Mouse (Mus musculus) testis, postnatal 14 days (tissue): Measurements from ENCODE around the gene Xrcc1.
"Not testable (repeated sequence)": the region's sequence is repeated elsewhere in the genome, so short reads cannot be mapped to it uniquely, and the experiment has no call there.

Experiments used
- DNase-seq: peaks from one replicate; pipeline ENCODE4 v3.0.0; 2021; ENCODE audit warnings: low spot score

Gene Xrcc1

DNA sequence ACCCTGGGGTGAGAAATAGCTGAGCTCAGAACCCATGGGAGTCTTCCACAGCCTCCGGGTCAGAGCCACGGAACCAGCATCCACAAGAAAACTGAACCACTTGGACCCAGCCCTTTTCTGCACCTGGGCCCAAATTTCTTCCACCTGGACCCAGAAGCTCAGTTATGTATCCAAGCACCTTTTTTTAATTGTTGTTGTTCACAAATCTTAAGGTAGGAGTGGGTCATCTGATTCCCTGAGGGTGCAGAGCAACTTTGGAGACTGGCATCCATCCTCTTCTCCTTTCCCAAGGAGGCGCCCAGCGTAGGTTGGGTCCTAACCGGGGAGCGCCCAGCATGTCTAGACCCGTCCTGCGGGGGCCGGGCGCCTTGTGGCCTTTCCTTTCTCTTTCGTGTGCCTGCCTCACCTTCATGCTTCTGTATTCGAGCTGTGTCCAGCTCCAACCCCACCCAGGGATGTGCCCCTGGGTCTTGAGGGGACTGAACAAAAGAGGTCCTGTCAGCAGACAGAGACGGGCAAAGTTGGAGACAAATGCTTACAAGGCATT is at the start of gene Xrcc1, which contains the start of gene Pinlyp:
Xrcc1 (plus strand) TSS at position 222 of the 547 bp plus-strand sequence.
Pinlyp (minus strand) TSS at position 51 of the 547 bp plus-strand sequence.
- DNase-seq: no peak

DNA sequence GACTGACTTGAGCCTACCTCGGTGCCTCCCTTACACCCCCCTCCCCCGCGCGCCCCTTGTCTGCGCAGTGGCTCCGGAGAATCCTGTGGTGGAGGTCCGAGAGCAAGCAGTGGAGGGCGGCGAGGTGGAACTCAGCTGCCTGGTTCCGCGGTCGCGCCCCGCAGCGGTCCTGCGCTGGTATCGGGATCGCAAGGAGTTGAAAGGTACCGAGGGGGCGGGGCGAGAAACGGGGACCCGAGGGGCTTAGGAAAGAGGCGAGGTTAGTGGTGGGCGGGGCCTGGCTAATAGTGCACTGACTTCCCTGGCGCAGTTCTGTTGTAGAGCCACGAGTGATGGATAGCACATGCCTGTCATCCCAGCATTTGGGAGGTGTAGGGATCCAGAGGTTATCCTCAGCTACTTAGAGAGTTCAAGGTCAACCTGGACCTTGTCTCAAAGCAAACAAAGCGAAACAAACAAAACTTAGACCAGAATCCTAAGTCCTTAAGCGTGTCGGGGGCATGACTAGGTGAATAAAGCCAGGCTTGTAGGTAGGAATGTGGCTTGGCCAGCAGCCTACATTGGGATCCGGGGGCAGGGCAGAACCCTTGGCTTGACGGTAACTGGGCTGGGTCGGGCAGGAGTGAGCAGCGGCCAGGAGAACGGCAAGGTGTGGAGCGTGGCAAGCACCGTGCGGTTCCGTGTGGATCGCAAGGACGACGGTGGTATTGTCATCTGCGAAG is 46.1 kb upstream of the Xrcc1 start:
- peak; percentile 35 for DNase-seq

DNA sequence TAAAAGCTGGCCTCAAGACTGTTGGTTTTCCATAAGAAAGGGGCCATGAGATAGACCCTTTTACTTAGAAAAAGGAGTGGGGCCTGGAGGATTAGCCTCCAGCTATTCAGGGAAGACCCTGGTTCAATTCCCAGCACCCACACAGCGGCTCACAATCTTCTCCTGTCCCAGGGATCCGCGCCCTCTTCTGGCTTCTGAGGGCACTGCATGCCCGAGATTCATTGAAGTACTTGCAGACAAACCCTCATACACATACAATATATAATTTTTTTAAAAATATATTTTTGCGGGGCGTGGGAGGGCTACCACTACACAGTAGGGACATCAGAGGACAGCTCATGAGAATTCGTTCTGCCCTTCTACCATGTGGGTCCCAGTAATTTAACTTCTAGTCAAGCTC is 45.2 kb upstream of the Xrcc1 start:
- peak; percentile 41 for DNase-seq

DNA sequence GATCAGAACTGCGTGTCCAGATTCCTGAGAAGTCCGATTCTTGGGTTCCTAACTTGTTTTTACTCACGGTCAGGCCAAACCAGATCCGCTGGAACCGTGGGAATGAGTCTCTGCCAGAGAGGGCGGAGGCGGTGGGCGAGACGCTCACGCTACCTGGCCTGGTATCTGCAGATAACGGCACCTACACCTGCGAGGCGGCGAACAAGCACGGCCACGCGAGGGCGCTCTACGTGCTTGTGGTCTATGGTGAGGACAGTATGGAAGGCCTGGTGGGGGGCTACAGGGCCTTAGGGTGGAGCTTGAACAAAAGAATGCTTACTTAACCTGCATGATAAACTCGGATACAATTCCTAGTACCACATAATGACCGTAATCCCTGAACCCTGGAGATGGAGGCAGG is 44.6 kb upstream of the Xrcc1 start:
- peak; percentile 70 for DNase-seq

DNA sequence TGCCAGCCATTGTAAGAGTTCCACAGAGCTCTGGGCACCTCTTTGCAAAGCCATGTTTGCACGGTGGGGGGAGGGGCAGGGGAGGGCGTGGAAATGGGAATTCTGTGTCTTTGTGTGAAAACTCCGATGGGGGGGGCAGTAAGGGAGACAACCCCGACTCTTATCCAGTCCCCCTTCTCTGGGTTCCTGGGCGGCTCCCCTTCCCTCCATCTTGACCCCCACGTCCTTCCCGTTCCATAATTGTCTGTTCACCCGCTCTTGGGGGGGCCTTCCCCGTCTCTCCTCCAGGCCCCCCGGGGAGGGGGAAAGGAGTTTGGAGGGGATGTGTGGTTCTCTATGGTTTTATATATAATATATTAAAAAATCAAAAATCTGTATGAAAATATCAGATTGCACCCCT is 42.1 kb upstream of the Xrcc1 start:
- DNase-seq: no peak

DNA sequence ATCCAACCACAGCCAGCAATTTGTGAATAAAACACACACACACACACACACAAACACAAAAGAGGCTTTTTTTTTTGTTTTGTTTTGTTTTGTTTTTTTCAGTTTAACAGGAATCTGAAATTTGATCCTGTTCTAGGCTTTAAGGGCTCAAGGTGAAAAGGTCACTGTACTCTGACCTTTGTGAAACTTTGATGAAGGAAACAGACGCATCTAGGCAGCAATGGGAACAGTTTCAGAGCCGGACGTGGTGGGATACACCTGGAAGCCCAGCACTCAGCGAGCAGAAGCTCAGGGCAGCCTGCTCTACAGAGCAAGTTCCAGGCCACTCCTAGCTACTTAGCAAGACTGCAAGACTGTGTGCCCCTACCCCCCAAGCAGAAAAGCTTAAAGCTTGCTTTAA is 41.2 kb upstream of the Xrcc1 start:
- DNase-seq: no peak

DNA sequence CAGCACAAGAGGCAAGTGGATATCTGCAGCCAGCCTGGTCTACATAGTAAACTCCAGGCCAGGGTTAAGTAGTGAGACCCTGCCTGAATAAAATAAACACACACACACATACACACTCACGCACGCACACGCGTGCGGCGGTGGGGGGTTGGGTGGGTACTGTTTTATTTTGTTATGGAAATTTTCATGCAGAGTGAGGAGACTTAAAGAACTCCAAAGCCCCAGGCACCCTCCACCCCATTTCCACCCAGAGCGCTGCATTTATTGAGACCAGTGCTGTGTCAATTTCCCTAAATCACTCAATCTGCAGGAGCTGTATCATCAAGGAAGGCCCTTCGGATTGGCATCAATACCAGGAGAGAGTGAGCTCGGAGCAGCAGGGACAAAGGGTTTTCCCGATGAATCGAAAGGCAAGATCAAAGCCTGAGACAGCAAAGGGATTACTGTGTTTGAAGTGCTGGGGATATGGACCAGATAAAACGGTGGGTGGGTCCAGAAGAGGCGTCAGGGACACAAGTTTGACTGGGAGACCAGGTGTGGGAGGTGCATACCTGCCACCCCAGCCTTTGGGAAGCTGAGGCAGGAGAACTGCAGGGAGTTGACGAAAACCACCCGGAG is 40.5 kb upstream of the Xrcc1 start:
- no peak for DNase-seq

DNA sequence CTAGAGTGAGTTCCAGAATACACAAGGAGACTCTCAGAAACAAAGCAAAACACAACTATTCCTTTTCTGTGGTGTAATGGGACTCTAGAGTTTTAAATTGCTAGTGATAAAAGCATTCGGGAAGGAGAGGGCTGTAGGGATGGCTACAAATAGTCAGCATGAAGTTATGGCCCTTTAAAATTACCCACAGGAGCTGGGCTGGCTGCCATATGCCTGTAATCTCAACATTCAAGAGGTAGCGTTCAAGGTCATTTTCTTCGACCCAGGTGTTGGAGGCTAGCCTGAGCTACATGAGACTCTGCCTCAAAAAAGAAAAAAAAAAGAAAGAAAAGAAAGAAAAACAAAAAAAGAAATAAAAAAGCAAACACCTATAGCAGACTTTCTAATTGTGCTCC is 40.0 kb upstream of the Xrcc1 start:
- no peak for DNase-seq

DNA sequence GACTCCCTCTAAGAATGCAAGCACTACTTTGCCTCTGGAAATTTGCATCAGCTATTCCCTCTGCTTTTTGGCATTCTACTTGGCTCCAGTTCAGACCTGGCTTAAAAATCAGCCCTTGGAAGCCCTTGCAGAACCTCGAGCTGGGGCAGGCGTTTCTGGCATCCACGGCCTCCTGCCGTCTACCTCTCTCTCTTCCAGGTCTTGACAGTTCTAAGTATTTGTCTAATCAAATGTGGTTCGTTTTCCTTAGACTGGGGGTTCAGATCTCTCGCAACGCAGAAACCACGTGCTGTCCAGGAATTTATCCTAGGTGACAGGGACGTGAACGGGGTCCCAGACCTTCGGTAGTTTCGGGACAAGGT is 39.6 kb upstream of the Xrcc1 start:
- DNase-seq: peak; percentile 44

DNA sequence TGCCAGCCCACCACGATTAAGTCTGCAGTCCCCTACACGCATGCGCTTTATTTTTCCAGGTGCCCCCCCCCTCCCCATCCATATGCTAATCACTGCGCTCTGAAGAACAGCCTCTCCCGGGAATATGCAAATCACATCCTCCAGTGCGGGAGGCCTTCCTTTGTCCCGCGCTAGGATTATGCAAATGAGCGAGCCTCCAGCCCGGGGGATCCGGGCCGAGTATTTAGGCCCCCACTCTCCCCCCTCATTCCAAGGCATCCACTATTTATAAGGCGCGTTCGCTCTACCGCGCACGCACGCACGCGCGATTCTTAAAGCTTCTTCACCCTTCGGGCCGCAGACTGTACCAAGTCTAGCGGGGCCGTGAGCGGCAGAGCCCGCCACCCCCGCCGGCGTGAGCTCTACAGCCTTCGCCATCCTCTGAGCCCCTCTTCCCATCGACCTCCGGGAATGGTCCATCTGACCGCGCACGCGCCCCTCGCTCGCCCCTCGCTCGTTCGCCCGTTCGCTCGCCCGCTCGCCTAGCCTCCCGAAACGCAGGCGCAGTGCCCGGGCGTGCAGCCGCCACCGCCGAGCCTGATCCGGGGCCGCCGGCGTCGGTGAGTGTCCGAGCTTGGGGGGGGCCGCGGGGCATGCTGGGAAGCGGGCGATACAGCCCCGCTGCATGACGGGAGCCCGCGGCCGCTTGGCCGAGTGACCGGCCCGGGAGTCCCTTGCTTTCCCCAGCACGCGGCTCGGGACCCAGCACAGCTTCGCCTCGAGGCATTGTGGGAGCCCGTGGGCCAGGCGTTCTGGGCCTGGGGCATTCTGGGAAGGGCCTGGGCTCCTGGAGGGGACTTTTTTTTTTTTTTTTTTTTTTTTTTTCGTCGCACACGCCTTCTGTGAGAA is 39.0 kb upstream of the Xrcc1 start, which contains the start of gene Zfp428:
Zfp428 (plus strand) TSS at position 169 of the 888 bp plus-strand sequence.
- DNase-seq: peak; percentile 90

DNA sequence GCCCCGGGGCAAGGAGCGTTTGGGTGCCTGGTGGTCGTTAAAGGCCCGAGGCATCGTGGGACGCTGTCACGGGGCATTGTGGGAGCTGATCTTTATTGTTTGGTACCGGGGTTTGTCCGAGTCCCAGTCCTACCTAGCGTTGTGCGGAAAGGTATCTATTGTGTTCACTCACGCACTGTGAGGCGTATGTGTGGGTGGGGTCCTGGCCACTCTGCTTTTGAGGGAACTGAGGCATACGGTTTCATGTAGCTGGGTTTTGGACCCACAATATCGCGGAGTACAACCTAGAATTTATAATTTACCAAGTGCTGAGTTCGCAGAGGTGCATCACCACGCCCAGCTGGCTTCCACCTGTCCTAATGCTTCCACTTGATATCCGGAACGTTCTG is 38.4 kb upstream of the Xrcc1 start:
- no peak for DNase-seq

DNA sequence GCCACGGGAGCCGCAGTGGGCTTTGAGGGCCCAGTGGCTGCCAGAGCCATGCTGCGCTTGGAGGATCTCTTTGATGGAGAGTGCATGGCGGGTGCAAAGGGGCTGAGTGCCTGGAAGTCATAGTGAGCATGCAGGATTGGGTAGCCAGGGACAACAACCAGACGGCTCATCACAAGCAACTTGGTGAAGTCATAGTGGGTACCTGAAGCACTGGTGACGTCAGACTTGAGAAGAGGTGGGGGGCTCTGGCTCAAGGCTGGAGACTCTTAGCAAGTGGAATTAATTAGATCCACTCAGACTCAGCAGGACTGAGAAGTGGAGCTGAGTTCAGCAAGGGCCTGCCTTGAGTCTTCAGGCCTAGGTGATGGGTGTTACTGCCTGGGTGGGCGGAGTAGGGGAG is 33.7 kb upstream of the Xrcc1 start, which contains the start of gene AC161166.1:
AC161166.1 (minus strand) TSS at position 101 of the 400 bp plus-strand sequence.
- DNase-seq: no peak

DNA sequence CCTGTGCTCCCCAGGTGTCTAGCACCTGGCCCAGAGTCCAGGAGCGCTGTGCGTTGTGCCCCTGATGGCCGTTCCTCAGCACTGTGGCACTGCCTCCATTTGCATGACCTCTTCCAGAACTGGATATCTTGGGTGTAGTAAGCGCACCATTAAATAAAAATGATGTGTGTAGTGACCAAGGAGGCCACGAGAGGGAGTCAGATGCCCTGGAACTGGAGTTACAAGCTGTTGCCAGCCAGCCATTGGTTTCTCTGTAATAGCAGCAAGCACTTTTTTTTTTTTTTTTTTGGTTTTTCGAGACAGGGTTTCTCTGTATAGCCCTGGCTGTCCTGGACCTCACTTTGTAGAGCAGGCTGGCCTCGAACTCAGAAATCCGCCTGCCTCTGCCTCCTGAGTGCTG is 29.8 kb upstream of the Xrcc1 start:
- not testable (repeated sequence) for DNase-seq

DNA sequence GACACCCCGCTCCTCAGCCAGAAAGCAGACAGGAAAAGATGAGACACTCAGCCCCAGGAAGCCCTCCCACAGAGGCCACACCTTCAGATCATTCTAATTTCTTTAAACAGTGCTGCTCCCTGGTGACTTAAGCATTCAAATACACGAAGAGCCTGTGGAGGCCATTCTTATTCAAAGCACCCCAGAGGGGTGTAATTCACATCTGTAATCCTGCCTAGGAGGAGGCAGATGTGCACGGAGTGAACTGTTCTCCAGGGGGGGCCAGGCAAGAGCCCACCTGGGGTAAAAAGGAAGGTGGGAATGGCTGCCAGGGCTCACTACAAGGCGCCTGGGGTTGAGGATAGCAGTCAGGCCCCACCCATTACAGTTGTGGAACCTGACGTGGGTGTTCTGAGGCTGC is 29.0 kb upstream of the Xrcc1 start:
- no peak for DNase-seq

DNA sequence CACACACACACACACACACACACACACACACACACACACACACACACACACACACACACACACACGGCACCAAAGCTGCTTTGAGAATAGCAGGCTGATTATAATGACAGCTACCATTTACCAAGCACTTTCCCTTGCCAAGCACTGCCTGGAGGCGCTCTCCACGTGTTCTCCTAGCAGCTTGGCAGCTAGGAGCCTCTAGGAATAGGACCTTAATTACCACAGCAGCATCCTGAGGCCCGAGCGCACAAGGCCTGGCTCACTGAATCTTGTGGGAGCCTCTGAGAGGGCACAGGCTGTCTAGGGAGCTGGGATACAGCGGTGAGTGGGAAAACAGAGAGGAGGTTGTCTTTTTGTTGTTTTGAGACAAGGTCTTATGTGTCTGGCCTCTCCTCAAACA is 28.4 kb upstream of the Xrcc1 start:
- no peak for DNase-seq

DNA sequence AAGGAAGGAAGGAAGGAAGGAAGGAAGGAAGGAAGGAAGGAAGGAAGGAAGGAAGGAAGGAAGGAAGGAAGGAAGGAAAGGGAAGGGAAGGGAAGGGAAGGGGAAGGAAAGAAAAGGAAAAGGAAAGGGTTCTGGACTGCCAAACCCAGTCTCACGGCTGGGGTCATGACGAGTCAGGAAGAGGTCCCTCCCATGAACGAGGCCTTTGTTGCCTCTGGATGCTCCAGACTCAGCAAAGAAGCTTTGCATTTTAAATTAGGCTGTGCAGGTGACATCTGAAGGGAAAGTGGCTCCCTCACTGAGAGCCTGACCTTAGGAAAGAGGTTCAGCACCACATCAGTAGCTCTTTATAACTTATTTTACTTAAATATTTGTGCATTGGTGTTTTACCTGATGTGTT is 27.0 kb upstream of the Xrcc1 start:
- no peak for DNase-seq

DNA sequence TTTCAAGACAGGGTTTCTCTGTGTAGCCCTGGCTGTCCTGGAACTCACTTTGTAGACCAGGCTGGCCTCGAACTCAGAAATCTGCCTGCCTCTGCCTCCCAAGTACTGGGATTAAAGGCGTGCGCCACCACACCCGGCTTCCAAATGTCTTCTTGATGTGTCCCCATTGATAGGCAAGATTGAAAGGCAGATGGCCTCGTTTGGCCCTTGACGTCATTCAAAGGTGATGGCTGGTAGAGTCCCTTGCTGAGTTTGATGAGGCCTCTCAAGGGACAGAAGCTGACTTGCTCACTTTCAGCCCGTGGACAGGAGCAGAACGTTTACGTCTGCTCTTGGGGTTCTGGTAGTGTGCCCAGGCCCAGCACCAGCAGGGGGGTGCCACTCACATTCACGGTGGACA is 26.0 kb upstream of the Xrcc1 start:
- DNase-seq: not testable (repeated sequence)

DNA sequence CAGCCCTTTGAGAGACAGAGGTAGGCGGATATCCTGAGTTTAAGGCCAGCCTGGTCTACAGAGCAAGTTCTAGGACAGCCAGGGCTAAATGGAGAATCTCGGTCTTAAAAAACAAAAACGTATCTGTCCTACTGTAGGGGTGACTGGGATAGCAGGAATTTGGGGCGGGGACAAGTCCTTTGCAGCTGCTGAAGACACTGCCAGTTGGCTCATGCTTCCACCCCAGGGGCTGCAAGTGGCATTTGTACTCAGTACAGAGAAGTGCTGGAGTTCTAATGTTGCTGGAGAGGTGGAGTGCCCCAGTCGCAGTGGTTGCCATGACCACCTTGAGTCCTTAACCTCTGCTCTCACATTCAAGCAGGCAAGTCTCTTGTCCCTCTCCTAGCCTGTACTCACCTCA is 23.3 kb upstream of the Xrcc1 start:
- DNase-seq: no peak

DNA sequence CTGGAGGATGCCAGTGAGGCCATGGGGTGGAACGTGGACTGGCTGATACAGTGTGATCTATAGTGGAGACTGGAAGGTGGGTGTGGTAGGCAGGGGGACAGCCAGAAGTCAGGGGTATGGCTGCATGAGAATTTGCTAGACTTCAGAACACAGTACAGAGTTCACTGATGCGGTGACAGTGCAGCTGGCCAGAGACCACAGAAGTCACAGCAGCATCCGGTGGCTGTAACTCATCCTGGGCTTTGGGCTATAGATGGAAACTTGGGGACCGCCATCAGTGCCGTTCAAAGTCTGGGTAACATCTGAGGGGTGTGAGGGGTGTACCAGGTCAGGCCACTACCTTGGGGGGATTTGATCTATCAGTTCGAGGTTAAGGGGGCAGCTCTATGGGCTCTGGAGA is 22.4 kb upstream of the Xrcc1 start:
- DNase-seq: no peak

DNA sequence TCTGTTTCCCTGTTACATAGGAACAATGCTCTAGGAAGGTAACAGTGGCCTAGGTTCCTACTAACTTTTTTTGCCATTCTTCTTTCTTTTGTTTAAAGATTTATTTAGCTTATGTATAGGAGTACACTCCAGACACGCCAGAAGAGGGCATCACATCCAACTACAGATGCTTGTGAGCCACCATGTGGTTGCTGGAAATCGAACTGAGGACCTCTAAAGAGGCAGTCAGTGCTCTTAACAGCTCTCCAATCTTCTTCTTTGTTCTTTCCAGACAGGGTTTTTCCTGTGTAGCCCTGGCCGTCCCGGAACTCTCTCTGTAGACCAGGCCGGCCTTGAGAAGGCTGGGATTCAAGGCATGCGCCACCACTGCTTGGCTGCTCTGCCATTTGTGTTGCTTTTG is 21.1 kb upstream of the Xrcc1 start:
- DNase-seq: no peak

DNA sequence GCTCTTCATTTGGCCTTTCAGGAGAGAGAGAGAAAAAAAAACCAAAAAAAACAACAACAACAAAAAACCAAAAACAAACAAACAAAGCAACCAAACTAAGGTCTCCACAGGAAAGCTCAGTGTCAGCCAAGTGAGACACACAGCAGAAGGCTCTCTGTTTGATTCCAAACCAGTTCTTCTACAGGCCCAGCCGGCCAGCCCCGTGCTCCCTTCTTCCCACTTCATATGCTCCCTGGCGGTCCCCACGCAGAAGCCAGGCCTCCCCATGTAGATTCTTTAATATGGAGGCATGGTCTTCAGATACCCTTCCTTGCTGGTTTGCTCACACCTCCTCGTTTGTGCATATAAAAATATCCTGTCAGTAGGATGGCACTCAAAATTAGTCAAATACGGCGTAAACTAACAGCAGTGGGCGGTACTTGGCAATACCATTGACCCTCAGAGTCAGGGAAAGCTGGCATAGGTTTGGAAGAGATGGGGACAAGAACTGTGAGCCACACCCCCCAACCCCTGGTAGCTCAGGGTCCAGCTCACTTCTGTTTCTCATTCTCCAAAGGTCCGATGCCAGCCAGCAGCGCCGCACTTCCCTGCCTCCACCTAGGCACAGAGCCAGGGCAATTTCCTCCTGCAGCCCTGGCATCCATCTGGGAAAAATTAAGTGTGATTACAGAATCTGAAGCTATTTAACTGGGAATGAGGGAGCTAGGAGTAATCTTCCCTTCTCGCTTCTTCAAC is 20.2 kb upstream of the Xrcc1 start:
- DNase-seq: no peak

DNA sequence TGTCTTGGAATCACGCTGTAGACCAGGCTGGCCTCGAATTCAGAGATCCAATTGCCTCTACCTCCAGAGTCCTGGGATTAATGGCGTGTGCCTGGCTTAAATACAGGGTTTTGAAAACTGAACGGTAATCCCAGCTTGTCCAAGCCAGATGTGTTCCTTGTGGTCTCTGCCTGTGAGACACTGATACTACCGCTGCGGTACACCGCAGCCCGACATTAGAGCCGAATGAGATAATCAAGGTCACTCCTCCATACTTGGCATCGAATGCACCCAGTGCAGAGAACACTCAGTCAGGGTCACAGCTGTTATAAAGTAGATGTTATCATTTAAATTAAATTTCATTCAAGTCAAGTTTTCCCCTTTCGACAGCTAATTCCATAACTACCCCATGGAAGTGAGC is 17.2 kb upstream of the Xrcc1 start:
- DNase-seq: no peak
